Mouse (Mus musculus): ENCODE data around the gene Eif2ak2.

Eif2ak2 gene

GRCm38 (mm10) chr17:78834856-78835835 is 47.2 kb downstream of the Eif2ak2 start, which contains the start of the genes Heatr5b and Gpatch11:
Heatr5b (minus strand) TSS chr17:78835364.
Gpatch11 (plus strand) TSS chr17:78835567.
- peak; percentile 95 for DNase-seq (ENCODE audit: low spot score)

GRCm38 (mm10) chr17:78824346-78824745 is 58.0 kb downstream of the Eif2ak2 start:
- DNase-seq (ENCODE audit: low spot score): no peak

- no peak for DNase-seq (ENCODE audit: low spot score)
These were observed 72.8 kb downstream of the Eif2ak2 start for GRCm38 (mm10) chr17:78809582-78809981.

GRCm38 (mm10) chr17:78809019-78809418 is 73.4 kb downstream of the Eif2ak2 start:
- peak; percentile 5 for DNase-seq (ENCODE audit: low spot score)

Measured in T-cell, adult 2 months (primary cell).